Comparison of ENCODE assay signal across 9 mouse cellular contexts in genomic region chr9:65839841-65840240, GRCm38 (mm10).
"Had no signal": no experiment of that assay in that cellular context is flagged by ENCODE, and none has a peak within 500 bp of the region (broad histone marks: within the 10 kb centered on the region; RNA-seq: fewer than 3 reads in every experiment).

No protein-coding gene starts in this region.

- DNase-seq: liver, postnatal 0 days; lung, adult 2 months; lung, postnatal 14 days; lung, postnatal 36 days; retina, postnatal 1 day; right cerebral cortex, adult 18-20 months; thymus, adult 18-20 months; thymus, postnatal 25 days; thymus, postnatal 4 days had no signal
